Mouse (Mus musculus) heart, embryonic 10.5 days (tissue): ENCODE measurements around the gene Chac2. TPM values are rescaled to one million over a fixed set of nuclear protein-coding genes. Genes with fewer than 3 reads are reported as not detected.

Experiments used
- DNase-seq: peaks from one replicate; pipeline ENCODE4 v3.0.0-alpha.2; 2017; ENCODE audit warnings: low spot score
- H3K27ac ChIP-seq: fragments of 300-500 bp; sonication (generic); 2 replicates; pipeline ENCODE4 v1.5.1; 2016; ENCODE audit warnings: mild to moderate bottlenecking
- H3K27me3 ChIP-seq: fragments of 300-500 bp; sonication (generic); 2 replicates; pipeline ENCODE4 v1.6.1; 2016; ENCODE audit warnings: mild to moderate bottlenecking; ENCODE audit not compliant: poor library complexity, insufficient read depth, severe bottlenecking
- H3K36me3 ChIP-seq: fragments of 300-500 bp; sonication (generic); 2 replicates; pipeline ENCODE4 v1.6.1; 2016; ENCODE audit warnings: mild to moderate bottlenecking, moderate library complexity
- H3K4me1 ChIP-seq: fragments of 300-500 bp; sonication (generic); 2 replicates; pipeline ENCODE4 v1.6.1; 2016; ENCODE audit warnings: mild to moderate bottlenecking
- H3K4me3 ChIP-seq: fragments of 300-500 bp; sonication (generic); 2 replicates; pipeline ENCODE4 v1.5.1; 2016; ENCODE audit warnings: mild to moderate bottlenecking, moderate library complexity
- H3K9me3 ChIP-seq: fragments of 300-500 bp; sonication (generic); 2 replicates; pipeline ENCODE4 v1.6.1; 2016; ENCODE audit warnings: mild to moderate bottlenecking, moderate library complexity
- WGBS: fragments of 180-500 bp; shearing (Covaris S2); methylation state at CpG from one replicate; pipeline ENCODE4 v1.1.7; 2016; 5-methylcytosine and 5-hydroxymethylcytosine counted together
- polyA plus RNA-seq: library from polyadenylated mRNA; unstranded; fragments of >200 nt; fragmentation: Nextera tagmentation; extraction: Ambion mirVana; gene quantifications from 2 replicates; pipeline ENCODE4 v1.2.1, GENCODE M21; 2016

The Chac2 gene
- polyA plus RNA-seq, 1 experiment from 2014 or later: 12.5 TPM

- Histone ChIP-seq H3K4me1 (peaks cover 7% of the 10 kb centered on the region), H3K36me3 (peaks cover 41% of the 10 kb centered on the region), H3K27me3 (no peaks in the 10 kb centered on the region), H3K4me3 (peak overlapping the region; percentile 93), H3K9me3 (no peaks in the 10 kb centered on the region), H3K27ac (peak overlapping the region; percentile 94)
- DNase-seq: peak; percentile 75
- 1% methylated on average over 28 of the region's 32 CpGs for WGBS
Measured at GRCm38 (mm10) chr11:30953469-30954154, 32.5 kb downstream of the Chac2 start.

- H3K27ac ChIP-seq: no peak overlapping the region
- no peaks in the 10 kb centered on the region for H3K9me3 ChIP-seq
- H3K36me3 ChIP-seq: peaks cover 49% of the 10 kb centered on the region
- no peak for DNase-seq
- peaks cover 7% of the 10 kb centered on the region for H3K4me1 ChIP-seq
- peak overlapping the region; percentile 93 for H3K4me3 ChIP-seq
- H3K27me3 ChIP-seq: no peaks in the 10 kb centered on the region
- WGBS: 72% methylated on average over 5 of the region's 5 CpGs
Measured at GRCm38 (mm10) chr11:30952829-30953228, 33.3 kb downstream of the Chac2 start.

- H3K4me1 ChIP-seq: no peaks in the 10 kb centered on the region
- no peak overlapping the region for H3K4me3 ChIP-seq
- peaks cover 87% of the 10 kb centered on the region for H3K36me3 ChIP-seq
- no peak overlapping the region for H3K27ac ChIP-seq
- no peak for DNase-seq
- no peaks in the 10 kb centered on the region for H3K27me3 ChIP-seq
- 97% methylated on average over 2 of the region's 2 CpGs for WGBS
- no peaks in the 10 kb centered on the region for H3K9me3 ChIP-seq
Measured at GRCm38 (mm10) chr11:30943522-30943921, 42.6 kb downstream of the Chac2 start.

GRCm38 (mm10) chr11:30928498-30928897 lies 57.7 kb downstream of the Chac2 start:
- WGBS: 100% methylated on average over 1 of the region's 1 CpGs

GRCm38 (mm10) chr11:30928079-30928478 lies 58.1 kb downstream of the Chac2 start:
- H3K36me3 ChIP-seq: peaks cover 54% of the 10 kb centered on the region
- H3K9me3 ChIP-seq: no peaks in the 10 kb centered on the region
- no peaks in the 10 kb centered on the region for H3K4me1 ChIP-seq
- H3K4me3 ChIP-seq: no peak overlapping the region
- no peak overlapping the region for H3K27ac ChIP-seq
- DNase-seq: no peak
- H3K27me3 ChIP-seq: no peaks in the 10 kb centered on the region

More at GRCm38 (mm10) chr11:30928498-30928897, 57.7 kb downstream of the Chac2 start:
- H3K27me3 ChIP-seq: no peaks in the 10 kb centered on the region
- peaks cover 55% of the 10 kb centered on the region for H3K36me3 ChIP-seq
- H3K4me3 ChIP-seq: no peak overlapping the region
- DNase-seq: no peak
- no peaks in the 10 kb centered on the region for H3K4me1 ChIP-seq
- no peak overlapping the region for H3K27ac ChIP-seq
- no peaks in the 10 kb centered on the region for H3K9me3 ChIP-seq

Other genes starting within 250 kb of the Chac2 start
- 14.2 and 21.2 TPM in 2 replicates for gene Psme4, start 214.6 kb downstream of the Chac2 start, polyA plus RNA-seq
- 0.23 and 0.28 TPM in 2 replicates for gene Gpr75, start 101.0 kb downstream of the Chac2 start, polyA plus RNA-seq
- gene Asb3, start 100.9 kb downstream of the Chac2 start, polyA plus RNA-seq: 21.2 and 25.8 TPM in 2 replicates
- gene Erlec1, start 32.0 kb downstream of the Chac2 start, polyA plus RNA-seq: 7.4 and 8.1 TPM in 2 replicates
- gene Gm17332, start 196.1 kb upstream of the Chac2 start, polyA plus RNA-seq: not detected in 2 replicates